Mouse (Mus musculus): ENCODE measurements around the gene Ppif. TPM values are rescaled to one million over a fixed set of nuclear protein-coding genes. Genes with fewer than 3 reads are reported as not detected.

Gene Ppif
- 31.2 and 34.0 TPM in 2 replicates for polyA plus RNA-seq (2012; rRNA removed)

DNA sequence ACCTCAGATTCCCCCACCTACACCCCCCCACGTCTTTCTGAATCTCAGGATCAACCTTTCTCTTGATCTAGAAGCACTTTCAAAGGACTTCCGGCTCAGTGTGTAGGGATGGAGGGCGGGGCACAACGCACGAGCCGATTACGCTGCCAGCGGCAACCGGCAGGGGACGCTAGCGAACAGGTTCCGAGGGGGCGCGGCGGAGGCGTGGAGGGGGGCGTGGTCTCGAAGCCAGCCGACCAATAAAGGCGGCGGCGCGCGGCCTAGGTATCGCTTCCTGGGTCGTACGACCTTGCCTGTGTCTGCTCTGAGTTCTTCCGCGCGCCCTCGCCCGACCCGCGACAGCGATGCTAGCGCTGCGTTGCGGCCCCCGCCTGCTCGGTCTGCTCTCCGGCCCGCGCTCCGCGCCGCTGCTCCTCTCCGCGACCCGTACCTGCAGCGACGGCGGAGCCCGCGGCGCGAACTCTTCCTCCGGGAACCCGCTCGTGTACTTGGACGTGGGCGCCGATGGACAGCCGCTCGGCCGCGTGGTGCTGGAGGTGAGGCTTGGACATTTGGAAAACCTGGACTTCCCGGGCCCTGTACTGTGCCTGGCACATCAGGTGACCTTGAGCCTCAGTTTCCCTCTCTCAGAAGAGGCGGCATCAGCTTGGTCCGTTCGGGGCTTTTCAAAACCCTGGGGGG, at the start of gene Ppif:
Gene Ppif (plus strand): TSS at position 267 of the 681 bp plus-strand sequence.
- no peak for DNase-seq (ENCODE audit: low read depth)

DNA sequence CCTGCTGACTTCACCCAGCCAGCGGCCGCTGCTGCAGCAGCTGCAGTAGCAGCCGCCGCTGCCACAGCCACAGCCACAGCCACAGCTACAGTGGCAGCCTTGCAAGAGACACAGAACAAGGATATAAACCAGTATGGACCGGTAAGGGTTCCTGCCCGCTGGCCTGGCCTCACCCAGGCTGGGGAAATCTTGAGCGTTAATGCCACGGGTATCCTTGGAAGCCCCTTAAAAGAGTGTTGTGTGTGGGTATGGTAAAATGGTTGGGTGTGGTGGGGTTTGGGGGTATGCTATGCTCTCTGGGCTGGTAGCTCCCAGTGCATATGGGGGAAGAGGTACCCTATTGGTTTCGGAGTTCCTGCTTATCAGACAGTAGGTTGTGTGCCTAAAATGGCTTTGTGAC, 48.2 kb upstream of the Ppif start:
- DNase-seq (ENCODE audit: low read depth): no peak

DNA sequence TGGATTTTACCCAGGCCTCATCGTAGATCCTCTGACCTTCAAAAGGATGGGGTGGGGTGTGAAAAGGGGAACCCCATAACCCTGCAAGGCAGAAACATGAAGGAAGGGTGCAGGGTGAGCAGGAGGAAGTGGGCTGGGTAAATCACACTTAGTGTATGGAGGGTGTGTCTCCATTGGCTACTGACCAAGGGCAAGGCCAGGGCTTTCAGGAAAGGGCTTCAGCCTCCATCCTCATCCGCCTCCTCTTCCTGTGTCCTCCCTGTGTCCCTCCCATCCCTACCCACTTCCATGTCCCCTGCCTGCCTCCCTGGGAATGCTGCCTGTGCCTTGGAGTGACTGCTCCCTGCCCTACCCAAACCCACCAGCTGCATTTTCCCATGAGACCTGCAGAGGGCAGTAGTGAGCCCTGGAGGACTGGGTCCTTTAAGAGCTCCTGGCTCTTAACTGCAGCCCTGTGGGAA, 47.8 kb upstream of the Ppif start:
- DNase-seq (ENCODE audit: low read depth): no peak

DNA sequence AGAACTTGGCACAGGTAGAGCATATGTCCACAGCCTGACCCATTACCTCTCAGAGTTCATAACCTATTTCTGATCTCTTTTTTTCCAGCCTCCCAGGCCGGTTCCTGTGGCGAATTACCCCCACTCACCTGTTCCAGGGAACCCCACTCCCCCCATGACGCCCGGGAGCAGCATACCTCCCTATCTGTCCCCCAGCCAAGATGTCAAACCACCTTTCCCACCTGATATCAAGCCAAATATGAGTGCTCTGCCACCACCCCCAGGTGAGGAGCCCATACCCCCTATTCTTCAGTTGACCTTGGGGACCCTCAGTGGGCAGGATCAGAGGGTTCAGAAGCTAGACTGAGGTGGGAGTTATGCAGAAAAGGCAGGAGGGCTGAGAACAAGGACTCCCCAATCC, 42.8 kb upstream of the Ppif start:
- no peak for DNase-seq (ENCODE audit: low read depth)

DNA sequence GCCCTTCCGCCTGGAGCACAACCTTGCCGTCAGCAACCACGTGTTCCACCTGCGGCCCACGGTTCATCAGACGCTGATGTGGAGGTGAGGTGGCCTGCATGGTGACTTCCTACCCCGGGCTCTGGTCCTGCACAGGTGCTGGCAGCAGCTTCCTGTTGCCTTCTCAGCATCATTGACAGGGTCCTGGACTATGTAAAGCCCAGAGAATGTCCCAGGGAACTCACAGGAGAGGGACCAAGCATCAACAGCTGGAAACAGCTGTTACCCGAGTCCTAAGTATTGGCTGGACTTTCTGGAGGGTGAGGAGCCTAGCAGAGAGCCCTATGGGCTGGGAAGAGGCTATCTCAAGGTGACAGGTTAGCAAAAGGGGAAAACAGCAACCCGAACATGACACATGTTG, 42.0 kb upstream of the Ppif start:
- no peak for DNase-seq (ENCODE audit: low read depth)

DNA sequence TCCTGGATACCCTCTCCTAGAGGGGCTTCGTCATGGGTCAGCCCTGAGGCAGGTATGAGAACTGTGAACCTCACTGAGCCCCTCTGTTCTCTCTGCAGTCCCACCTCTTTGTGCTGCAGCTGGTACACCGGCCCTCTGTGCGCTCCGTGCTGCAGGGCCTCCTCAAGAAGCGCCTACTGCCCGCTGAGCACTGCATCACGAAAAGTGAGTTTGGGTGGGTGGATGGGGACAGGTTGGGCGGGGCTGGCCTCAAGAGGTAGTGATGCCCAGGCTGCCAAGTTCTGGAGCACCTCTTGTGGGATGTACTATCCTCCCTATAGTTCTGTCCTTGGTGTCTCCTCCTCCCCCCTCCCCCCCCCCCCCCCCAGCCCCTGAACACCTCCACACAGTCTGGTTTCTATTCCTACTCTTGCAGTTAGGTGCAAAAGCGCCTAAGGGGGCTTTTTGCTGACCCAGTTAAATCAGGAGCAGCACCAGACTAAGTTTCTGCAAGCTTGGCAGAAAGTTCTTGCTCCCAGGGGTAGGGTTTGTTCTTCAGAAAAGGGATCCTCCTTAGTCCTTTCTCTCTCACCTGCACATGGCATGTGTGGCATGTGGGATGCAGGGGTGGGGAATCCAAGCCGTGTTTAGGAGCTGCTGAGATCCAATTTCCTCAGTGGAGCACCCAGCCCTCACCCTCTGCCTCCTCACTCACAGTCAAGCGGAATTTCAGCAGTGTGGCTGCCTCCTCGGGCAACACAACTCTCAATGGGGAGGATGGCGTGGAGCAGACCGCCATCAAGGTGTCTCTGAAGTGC, 39.4 kb upstream of the Ppif start:
- no peak for DNase-seq (ENCODE audit: low read depth)

DNA sequence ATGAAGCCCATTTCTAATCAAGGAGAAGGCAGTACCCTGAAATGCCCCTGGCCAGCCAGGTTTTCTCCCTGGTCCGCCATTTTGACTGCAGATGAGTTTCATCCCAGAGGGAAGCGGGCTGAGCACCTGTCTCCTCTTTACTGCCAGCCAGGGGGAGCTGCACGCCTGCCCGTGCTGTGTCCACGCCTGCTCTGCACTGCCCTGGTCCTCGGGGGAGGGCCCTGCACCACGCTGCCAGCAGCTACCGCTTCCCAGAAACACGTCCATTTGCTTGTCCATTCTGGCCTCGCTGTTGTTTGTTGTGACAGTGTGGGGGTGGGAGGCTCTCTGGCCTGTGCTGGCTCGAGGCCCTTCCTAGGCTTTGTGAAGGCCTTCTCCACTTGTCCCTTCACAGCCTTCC, 33.3 kb upstream of the Ppif start:
- DNase-seq (ENCODE audit: low read depth): no peak

DNA sequence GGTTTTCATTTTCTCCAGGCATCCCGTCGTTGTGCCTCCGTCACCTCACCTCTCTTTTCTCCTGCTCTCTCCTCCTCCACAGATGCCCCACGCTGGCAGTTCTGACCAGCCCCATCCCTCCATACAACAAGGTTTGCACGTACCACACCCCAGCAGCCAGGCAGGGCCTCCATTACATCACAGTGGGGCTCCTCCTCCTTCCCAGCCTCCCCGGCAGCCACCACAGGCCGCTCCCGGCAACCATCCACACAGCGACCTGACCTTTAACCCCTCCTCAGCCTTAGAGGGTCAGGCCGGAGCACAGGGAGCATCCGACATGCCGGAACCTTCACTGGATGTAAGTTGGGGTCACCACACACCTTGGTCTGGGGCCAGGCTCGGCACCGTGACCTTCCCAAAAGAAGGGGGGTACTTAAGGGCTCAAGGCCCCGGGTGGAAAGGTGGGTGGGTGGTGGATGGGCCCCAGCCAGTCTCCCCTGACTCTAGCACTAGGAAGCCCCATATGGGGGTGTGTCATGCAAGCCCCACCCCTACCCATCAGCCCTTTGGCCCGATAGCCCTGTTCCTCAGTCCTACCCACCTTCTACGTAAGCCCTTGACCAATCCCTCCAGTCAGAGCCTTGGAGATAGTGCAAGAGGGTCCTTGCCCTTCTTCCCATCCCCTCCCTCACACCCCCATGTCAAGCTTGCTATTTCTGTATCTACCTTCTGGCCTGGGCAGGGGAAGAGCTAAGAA, 32.6 kb upstream of the Ppif start:
- DNase-seq (ENCODE audit: low read depth): no peak

DNA sequence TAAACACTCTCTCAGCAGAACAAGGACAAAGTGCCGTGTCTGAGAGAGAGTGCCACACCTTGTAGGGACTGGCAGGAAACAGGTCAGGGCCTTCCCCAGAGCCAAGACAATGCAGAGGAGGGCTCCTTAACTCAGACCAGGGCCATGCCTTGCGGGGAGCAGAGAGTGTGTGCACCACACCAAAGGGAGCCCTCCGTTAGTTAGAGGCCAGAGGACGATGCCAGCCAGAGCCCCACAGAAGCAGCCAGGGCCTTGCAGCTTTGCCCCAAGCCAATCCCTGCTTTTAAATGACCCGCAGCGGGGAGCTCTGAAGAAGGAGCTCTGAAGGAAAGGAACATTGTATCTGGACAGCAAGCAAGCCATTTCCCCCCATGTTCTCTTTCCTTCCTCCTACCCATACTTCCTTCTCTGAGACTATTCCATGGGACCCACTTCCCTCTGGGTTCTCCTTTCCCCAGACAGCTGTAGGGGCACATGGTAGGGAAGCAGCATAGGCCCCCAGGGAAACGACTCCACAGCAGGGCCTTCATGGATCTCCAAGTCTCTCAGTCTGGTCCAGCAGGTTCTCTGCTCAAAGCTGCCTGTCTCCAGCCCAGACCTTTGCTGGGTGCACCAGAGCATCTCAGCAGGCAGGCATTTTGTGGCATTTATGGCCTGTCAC, 30.2 kb upstream of the Ppif start:
- no peak for DNase-seq (ENCODE audit: low read depth)

DNA sequence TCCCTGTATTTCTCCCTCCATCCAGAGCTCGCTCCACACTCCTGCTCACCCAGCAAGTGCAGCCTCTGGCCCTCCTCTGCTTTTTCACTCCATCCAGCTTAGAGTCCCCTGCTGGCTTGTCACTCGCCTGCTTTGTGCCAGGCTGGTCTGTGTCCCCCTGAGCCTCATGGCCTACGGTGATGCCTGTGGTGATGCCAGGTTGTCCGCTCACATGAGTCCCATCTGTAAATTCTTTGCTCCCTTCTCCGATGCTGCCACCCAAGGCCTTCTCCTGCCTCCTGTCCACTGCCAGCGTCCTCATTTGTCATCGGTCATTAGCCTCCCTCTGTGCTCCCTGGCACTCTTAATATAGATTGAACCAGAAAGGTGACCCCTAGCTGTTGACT, 29.7 kb upstream of the Ppif start:
- DNase-seq (ENCODE audit: low read depth): no peak

DNA sequence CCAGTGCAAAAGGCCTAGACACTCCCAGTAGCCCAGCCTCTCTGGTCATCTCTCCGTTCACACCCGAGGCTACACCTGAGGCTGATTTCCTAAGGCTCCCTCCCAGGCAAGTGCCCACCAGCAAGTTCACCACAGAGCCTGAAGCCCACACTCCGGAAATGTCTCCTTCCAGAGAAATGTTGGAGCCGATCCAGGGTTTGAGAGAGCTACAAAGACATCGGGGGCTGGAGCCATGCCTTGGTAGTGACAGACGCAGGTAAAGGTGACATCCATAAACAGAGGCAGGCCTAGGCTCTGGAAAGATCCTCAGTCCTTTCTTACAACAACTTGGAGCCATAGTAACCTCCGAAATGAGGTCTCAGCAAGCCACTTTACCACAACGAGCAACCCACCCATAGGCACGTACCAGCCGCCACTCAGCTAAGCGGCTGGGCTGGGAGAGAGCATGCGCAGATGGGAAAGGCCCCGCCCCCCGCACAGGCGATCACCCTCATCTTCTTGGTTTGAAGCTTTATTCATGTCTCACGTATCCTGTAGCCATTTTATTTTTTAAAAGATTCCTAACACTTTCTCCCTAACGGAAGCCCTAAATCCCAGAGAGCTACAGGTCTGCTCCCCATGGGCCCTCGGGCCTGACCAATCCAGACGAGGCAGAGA, 28.5 kb upstream of the Ppif start:
- no peak for DNase-seq (ENCODE audit: low read depth)

DNA sequence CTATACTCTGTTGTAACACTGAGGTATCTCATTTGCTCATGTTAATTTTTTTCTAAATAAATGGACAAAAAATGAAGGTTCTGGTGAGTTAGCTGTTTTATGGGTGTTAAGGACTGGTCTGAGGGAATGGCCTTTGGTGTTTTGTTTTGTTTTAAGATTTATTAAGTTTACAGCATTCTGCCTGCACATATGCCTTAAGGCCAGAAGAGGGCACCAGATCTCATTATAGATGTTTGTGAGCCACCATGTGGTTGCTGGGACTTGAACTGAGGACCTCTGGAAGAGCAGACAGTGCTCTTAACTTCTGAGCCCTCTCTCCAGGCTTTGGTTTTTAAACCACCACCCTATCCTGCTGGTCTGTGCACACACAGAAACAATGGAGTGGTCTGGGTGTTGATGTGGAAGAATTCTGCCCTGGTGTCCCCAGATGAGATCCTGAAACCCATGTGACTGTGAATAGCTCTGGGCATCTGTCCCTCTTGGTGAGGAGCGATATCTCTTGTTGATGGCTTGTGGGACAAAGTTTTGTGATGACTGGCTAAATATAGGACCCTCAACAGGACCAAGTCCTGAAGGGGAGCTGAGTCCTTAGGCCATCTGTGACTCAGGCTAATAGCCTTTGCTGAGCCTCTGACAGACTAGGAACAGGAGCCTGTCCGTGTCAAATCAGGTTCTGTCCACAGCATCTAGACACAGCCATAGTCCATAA, 27.1 kb upstream of the Ppif start:
- DNase-seq (ENCODE audit: low read depth): no peak

DNA sequence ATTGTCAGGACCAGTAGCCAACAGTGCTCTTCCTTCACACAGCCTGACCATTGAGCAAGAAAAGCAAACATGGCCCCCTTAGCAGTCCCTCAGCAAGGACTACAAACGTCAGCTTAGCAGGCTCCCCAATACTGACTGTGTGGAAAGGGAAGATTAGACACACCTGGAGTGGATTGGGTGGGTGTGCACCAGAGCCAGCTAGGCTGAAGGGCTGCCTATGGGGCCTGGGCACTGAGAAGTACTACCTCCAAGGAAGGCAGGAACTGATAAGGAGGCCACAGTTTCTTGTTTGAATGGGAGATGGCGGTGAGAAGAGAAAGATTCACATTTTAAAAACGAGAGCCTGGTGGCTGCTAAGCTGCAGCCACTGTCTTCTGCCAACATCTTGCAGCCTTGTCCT, 26.4 kb upstream of the Ppif start:
- no peak for DNase-seq (ENCODE audit: low read depth)

DNA sequence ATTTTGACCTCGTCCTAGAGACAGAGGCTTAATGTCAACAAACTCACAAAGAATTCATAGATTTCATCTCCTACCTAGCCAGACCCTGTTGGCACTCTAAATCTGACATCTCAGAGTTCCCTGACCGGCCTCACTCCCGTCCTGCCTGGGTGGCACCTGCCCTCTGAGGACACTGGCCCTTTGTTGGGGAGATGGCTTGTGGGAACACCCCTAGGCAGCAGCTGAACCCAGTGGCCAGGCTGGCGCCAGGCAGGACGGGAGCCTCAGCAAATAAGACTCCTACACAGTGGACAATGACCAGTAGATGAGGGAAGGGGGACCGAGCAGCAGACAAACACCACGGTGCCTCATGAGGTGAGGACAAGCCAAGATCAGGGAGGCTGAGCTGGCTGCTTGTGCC, 14.3 kb upstream of the Ppif start:
- no peak for DNase-seq (ENCODE audit: low read depth)

DNA sequence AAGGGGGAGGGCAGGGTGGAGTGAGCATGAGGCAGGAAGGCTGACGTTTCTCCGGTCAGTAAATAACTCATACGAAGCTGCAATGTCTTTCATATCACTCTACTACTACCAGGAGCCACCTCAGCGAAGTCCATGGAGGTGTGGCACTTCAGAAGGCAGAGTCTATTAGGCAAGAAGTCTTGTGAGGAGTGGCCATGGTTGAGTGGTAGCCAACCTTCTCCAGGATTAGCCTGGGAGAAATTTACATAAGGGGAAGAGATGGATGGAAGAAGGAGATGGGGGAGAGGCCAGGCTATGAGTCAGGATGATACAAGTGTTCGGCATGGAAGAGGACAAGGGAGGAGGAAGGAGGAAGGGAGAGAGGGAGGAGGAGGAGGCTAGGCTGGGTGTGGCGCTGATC, 11.9 kb upstream of the Ppif start:
- no peak for DNase-seq (ENCODE audit: low read depth)

DNA sequence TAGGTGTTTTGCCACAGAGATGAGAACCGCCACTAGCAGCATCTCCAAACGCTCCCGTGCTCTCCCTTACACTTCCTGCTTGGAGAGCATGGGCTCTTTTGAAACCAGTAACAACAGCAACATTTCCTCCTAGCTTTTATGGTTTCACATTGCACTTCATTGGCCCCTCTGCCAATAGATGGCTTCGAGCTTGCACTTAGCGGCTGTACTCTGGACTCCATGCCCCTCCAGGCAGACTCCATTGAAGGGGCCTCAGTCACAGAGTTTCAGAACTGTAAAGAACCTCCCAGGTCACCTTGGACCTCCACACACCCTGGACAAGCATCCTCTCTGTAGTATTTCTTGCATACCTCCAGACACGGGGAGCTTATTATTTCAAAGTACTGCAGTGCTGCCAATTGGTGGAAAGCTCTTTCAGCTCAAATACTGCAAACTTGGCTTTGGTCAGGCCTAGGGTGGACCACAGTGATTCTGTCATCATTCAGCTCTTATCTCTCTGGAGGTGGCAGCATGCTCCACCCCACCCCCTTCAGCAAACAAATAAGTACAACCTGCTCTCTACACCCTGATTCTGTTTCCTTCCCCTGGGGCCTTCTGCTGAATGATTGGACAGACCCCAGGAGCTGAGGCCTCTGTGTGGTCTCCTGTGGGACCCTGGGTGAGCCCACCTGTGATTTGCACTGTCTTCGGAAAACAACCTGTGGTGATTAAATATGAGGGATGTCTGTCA, 7.6 kb upstream of the Ppif start:
- DNase-seq (ENCODE audit: low read depth): no peak

DNA sequence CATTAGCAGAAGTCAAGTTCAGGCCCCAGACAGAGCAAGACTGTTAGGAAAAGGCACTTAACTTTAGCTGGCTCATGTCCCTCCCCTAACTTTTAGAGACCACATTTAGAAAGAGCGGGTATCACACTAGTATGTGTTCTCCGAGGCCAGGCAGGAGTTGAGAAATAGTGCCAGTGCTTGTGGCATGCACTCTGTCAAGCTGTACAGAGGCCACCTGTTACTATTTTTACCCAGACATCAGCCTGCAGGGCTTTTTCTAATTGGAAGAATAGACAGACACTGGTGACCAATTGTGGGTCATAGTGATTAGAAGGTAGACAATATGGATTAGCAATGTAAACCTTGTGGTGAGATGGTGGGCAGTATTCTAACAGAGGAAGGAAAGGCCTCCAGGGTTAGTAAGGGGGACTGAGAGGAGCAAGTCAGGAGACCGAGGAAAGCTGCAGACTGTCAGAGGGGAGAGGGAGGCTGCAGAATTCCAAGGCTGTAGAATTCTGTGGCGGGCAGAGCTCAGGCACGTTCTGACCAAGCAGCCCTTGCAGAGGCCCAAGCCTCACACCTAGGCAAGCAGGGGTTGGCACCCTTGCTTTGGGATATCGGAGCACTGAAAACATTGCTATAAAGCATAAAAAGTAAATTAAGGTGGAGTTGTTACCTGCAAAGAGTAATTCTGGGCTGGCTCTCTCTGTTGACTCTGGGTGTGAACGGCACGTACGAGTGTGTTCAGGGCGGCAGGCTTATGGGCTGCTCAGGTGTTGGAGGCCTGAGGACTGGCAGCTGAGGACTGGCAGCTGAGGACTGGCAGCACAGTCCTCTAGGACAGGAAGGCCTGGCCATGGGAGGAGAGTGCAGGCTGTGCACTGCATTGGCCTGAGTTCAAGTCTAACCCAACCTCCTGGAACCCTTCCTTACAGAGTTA, 6.7 kb upstream of the Ppif start:
- DNase-seq (ENCODE audit: low read depth): no peak

DNA sequence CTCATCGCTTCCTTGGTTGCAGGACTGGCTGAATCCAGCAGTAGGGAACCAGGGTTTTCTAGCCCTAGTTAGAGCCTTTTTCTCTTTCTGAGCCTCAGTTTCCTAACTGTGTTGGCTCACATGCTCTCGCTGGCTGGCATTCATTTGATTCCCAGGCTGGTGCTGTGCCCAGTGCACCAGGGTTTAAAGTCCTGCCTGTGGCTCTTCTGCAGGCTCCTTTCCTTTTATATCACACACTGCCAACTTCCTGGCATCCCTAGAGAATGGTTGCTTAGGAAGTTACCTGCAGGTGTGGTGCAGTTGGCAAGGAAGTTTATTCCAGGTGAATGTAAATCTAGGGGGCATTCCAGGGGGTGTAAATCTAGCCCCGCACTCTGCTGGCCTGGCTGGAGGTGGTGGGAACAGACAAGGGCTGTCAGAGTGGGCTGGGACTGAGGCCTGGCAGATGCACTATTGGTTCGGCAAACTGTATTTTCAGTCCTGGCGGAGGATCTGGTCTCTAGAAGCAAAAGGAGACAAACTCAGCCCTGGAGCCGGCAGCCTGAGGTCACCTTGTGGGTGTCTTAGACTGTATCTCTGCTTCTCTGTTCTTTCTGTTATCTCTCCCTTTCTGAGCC, 575 bp upstream of the Ppif start:
- no peak for DNase-seq (ENCODE audit: low read depth)

DNA sequence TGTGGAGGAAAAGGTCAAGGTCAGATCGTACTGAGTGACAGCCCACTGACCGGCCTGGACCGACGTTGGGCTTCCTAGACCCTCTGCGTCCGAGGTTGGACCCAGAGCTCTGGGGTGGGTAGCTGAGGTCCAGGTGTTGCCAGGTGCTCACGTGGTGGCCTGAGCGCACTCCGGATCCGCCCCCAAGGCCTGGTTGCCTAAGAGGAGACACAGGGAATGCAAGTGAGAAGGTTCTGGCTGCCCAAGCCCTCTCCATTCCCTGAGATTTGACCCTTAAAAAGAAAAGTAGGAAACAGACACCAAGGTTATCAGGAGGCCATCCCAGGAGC, 579 bp downstream of the Ppif start:
- DNase-seq (ENCODE audit: low read depth): no peak
